Mouse (Mus musculus) megakaryocyte, embryonic 14.5 days (primary cell): Measurements from ENCODE around the gene Mosmo. TPM values are rescaled to one million over a fixed set of nuclear protein-coding genes. Genes with fewer than 3 reads are reported as not detected.

Experiments used
- H3K27me3 ChIP-seq: replicated peaks from 2 replicates; pipeline ENCODE3; 2012; ENCODE audit warnings: inconsistent platforms
- H3K36me3 ChIP-seq: replicated peaks from 2 replicates; pipeline ENCODE3; 2012; ENCODE audit warnings: low read length, inconsistent platforms, mixed read lengths
- H3K4me1 ChIP-seq: 2 replicates; pipeline ENCODE4 v1.6.1; 2012; ENCODE audit warnings: inconsistent platforms
- H3K4me3 ChIP-seq: replicated peaks from 2 replicates; pipeline ENCODE3; 2012; ENCODE audit warnings: moderate library complexity, mild to moderate bottlenecking, inconsistent platforms
- H3K9me3 ChIP-seq: 2 replicates; pipeline ENCODE4 v1.6.1; 2012; ENCODE audit warnings: inconsistent platforms
- FLI1 ChIP-seq: IDR thresholded peaks from 2 replicates; pipeline ENCODE4 v1.6.1; 2012; ENCODE audit warnings: low read length, inconsistent platforms, mixed read lengths
- GATA1 ChIP-seq: IDR thresholded peaks from 3 replicates; pipeline ENCODE4 v1.6.1; 2012; ENCODE audit warnings: mixed read lengths, low read length, inconsistent platforms, borderline replicate concordance
- polyA plus RNA-seq: library from polyadenylated mRNA; stranded (reverse); fragments of >175 nt; gene quantifications from 2 replicates; pipeline ENCODE4 v1.2.3, GENCODE M21; 2012; ENCODE audit warnings: low replicate concordance; ENCODE audit not compliant: insufficient read depth

The Mosmo gene
- 19.4 and 23.8 TPM in 2 replicates for polyA plus RNA-seq

DNA sequence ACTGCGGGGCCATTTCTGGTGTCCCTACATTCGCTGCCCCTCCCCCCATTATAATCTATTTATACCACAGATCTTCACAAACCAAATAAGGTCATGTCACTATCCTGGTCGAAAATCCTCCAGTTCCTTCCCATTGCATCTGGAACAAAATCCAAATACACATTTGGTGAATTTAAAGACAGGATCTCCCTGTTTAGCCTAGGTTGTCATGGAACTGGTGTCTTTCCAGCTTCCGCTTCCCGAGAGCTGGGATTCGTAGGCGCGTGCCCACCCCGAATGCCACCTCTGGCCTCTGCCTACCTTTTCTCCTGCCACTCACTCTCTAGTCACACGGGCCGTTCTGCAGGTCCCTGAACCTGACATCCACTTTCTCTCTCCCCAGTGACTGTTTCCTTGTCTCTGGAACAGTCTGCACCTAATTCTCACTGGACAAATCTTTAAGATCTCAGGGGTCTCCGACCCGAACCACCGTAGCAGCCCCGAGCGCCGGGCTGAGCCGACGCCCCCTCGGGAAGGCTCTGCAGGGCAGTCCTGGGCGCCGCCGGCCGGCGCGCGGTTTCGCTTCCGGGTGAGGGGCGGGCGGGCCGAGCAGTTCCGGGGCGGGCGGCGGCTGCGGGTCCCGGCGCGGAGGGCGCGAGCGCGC lies at the start of gene Mosmo:
Gene Mosmo, plus strand, starts transcription at position 618 of the 643 bp plus-strand sequence.
- peak within 1 kb of the TSS; percentile 98 for H3K4me3 ChIP-seq
- H3K9me3 ChIP-seq: no peaks in the 10 kb centered on the region
- TF ChIP-seq FLI1 (no peak), GATA1 (no peak)
- no peaks in the 10 kb centered on the region for H3K27me3 ChIP-seq
- peaks cover 12% of the 10 kb centered on the region for H3K36me3 ChIP-seq
- peaks cover 67% of the 10 kb centered on the region for H3K4me1 ChIP-seq

- TF ChIP-seq FLI1 (no peak), GATA1 (no peak)
- peaks cover 3% of the 10 kb centered on the region for H3K36me3 ChIP-seq
- H3K4me1 ChIP-seq: peaks cover 24% of the 10 kb centered on the region
- no peaks in the 10 kb centered on the region for H3K9me3 ChIP-seq
- peaks cover 5% of the 10 kb centered on the region for H3K27me3 ChIP-seq
- no peak overlapping the region for H3K4me3 ChIP-seq
Measured at GRCm38 (mm10) chr7:120632518-120632917, 44.9 kb upstream of the Mosmo start.

DNA sequence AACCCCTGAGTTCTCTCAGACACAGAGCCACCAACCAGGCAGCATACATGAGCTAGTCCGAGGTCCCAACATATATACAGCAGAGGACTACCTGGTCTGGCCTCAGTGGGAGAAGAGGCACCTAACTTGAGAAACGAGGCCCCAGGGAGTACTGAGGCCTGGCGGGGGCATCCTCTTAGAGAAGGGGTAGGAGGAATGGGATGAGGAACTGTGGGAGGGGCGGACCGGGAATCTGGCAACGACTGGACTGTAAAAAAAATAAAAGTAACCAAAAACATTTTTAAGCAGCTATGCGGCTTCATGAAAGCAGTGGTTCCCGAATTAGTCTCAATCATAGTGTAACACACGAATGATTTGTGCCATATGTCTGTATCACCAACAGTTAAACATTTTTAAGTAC lies 43.1 kb upstream of the Mosmo start:
- no peaks in the 10 kb centered on the region for H3K27me3 ChIP-seq
- no peaks in the 10 kb centered on the region for H3K9me3 ChIP-seq
- H3K4me3 ChIP-seq: peak overlapping the region; percentile 99

DNA sequence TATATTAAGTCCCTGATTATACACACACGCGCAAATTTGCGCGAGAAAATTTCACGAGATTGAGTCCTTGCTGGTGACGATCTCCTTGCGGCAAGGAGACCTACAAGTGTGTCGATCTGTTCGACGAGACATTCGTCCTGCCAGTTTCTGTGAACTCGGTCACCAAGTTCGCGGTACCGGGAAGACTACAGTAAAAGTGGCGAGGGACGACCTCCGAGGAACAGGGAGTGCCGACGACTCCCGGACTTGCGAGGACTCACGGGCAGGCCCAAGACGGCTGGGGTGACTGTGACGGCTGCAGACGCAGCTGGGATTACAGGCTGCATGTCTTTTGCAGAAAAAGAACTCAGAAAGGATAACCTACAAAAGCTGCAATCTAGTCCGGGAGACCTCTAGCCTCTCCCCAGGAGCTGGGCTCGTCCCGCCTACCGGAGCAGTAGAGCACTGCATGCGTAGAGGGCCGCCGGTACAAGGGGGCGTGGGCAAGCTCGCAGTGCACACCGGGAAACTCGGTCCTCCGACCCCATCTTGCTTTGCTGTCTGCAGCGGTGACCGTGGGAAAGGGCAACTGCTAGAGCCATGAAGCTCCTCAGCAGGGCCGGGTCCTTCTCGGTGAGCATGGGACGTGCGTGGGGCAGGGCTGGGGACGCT lies 42.6 kb upstream of the Mosmo start, which contains the start of gene Uqcrc2:
Gene Uqcrc2, plus strand, starts transcription at position 466 of the 651 bp plus-strand sequence.
- Histone ChIP-seq H3K9me3 (no peaks in the 10 kb centered on the region), H3K4me3 (peak within 1 kb of the TSS; percentile 99), H3K27me3 (no peaks in the 10 kb centered on the region), H3K4me1 (peaks cover 33% of the 10 kb centered on the region), H3K36me3 (peaks cover 26% of the 10 kb centered on the region)
- TF ChIP-seq FLI1 (no peak), GATA1 (no peak)

More for the DNA sequence above, 43.1 kb upstream of the Mosmo start:
- TF ChIP-seq GATA1 (no peak), FLI1 (no peak)
- Histone ChIP-seq H3K36me3 (peaks cover 21% of the 10 kb centered on the region), H3K4me1 (peaks cover 33% of the 10 kb centered on the region)

DNA sequence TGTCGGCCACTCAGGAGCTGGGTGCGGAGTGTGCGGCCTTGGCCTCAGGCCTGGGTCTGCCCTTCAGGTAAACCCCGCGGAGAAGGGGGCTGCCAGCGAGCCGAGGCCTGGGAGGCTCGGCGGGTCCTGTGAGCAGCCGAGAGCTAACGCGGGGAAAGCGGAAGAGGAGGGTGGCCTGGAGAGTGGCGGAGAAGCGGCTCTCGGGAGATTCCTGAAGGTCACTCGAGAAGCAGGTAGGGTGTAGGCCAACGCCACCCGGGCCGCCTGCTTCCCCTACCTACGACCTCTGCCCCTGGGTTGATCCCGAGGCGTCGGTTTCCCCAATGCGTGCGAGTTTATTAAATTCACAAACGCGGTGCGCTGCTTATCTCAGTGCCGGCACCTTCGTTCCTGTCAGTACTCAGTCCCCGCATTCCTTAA lies 42.0 kb upstream of the Mosmo start:
- TF ChIP-seq FLI1: no peak
- TF ChIP-seq GATA1: no peak
- Histone ChIP-seq H3K9me3 (no peaks in the 10 kb centered on the region), H3K27me3 (no peaks in the 10 kb centered on the region), H3K4me3 (peak overlapping the region; percentile 99), H3K36me3 (peaks cover 31% of the 10 kb centered on the region), H3K4me1 (peaks cover 33% of the 10 kb centered on the region)

GRCm38 (mm10) chr7:120635821-120636220 lies 41.6 kb upstream of the Mosmo start:
- no peak for TF ChIP-seq GATA1
- no peak for TF ChIP-seq FLI1
- Histone ChIP-seq H3K27me3 (no peaks in the 10 kb centered on the region), H3K9me3 (no peaks in the 10 kb centered on the region)

DNA sequence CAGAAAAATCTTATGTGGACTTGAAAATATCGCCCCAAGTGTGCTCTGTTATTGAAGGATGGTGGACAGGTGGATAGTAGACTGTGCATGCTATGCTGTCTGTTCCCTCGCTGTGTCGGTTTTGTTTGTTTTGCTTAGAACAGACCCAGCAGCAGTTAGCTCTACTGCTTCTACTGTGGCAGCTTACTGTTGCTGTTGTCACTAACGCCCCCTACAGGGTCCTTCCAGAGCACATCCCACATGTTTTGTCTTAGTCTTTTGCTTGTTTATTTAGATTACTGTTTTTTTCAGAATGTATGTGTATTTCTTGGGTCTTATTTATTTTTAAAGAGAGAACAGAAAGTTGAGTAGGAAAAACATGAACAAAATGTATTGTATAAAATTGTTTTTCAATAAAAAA lies 34.2 kb upstream of the Mosmo start:
- H3K4me1 ChIP-seq: peaks cover 2% of the 10 kb centered on the region
- H3K4me3 ChIP-seq: no peak overlapping the region
- H3K9me3 ChIP-seq: no peaks in the 10 kb centered on the region
- peaks cover 99% of the 10 kb centered on the region for H3K36me3 ChIP-seq
- TF ChIP-seq FLI1 (no peak), GATA1 (no peak)
- H3K27me3 ChIP-seq: no peaks in the 10 kb centered on the region

More at GRCm38 (mm10) chr7:120635821-120636220, 41.6 kb upstream of the Mosmo start:
- Histone ChIP-seq H3K4me1 (peaks cover 33% of the 10 kb centered on the region), H3K36me3 (peaks cover 36% of the 10 kb centered on the region), H3K4me3 (peak overlapping the region; percentile 99)

GRCm38 (mm10) chr7:120647849-120648248 lies 29.6 kb upstream of the Mosmo start:
- no peaks in the 10 kb centered on the region for H3K9me3 ChIP-seq
- TF ChIP-seq FLI1: no peak
- TF ChIP-seq GATA1: no peak

GRCm38 (mm10) chr7:120662079-120662478 lies 15.3 kb upstream of the Mosmo start:
- TF ChIP-seq FLI1 (no peak), GATA1 (no peak)
- H3K36me3 ChIP-seq: peaks cover 39% of the 10 kb centered on the region
- H3K4me1 ChIP-seq: peaks cover 13% of the 10 kb centered on the region
- H3K9me3 ChIP-seq: no peaks in the 10 kb centered on the region
- H3K4me3 ChIP-seq: no peak overlapping the region
- H3K27me3 ChIP-seq: peaks cover 2% of the 10 kb centered on the region

More at GRCm38 (mm10) chr7:120647849-120648248, 29.6 kb upstream of the Mosmo start:
- Histone ChIP-seq H3K4me3 (no peak overlapping the region), H3K4me1 (no peaks in the 10 kb centered on the region), H3K27me3 (no peaks in the 10 kb centered on the region), H3K36me3 (peaks cover 99% of the 10 kb centered on the region)
